Mouse (Mus musculus) forebrain, embryonic 11.5 days (tissue): ENCODE results near the gene Map1b. TPM values are rescaled to one million over a fixed set of nuclear protein-coding genes. Genes with fewer than 3 reads are reported as not detected.
A peak's percentile ranks its signal among the peaks of the same experiment; 100 is the strongest.

Experiments used
- ATAC-seq: fragments of 200-750 bp; cut with Nextera tagmentation; replicated peaks from 2 replicates; pipeline ENCODE4 v1.8.0; 2017; ENCODE audit warnings: moderate TSS enrichment; ENCODE audit not compliant: low FRiP score
- DNase-seq: peaks from one replicate; pipeline ENCODE4 v3.0.0-alpha.2; 2017; ENCODE audit warnings: low spot score
- H3K27ac ChIP-seq: fragments of 300-500 bp; sonication (generic); 2 replicates; pipeline ENCODE4 v1.5.1; 2014; ENCODE audit warnings: low read depth, low read length
- H3K27me3 ChIP-seq: fragments of 300-500 bp; sonication (generic); 2 replicates; pipeline ENCODE4 v1.6.1; 2014; ENCODE audit warnings: mild to moderate bottlenecking, low read length, mixed read lengths; ENCODE audit not compliant: control insufficient read depth, insufficient read depth
- H3K36me3 ChIP-seq: fragments of 300-500 bp; sonication (generic); 2 replicates; pipeline ENCODE4 v1.6.1; 2014; ENCODE audit warnings: mild to moderate bottlenecking, low read length, moderate library complexity, mixed read lengths; ENCODE audit not compliant: control insufficient read depth, insufficient read depth
- H3K4me1 ChIP-seq: fragments of 300-500 bp; sonication (generic); replicated peaks from 2 replicates; pipeline ENCODE4 v1.6.1; 2014; ENCODE audit warnings: low read length, mixed read lengths; ENCODE audit not compliant: control insufficient read depth, insufficient read depth
- H3K4me2 ChIP-seq: fragments of 300-500 bp; sonication (generic); 2 replicates; pipeline ENCODE4 v1.6.1; 2014; ENCODE audit warnings: low read depth, mild to moderate bottlenecking, low read length, moderate library complexity, mixed read lengths; ENCODE audit not compliant: severe bottlenecking
- H3K4me3 ChIP-seq: fragments of 300-500 bp; sonication (generic); 2 replicates; pipeline ENCODE4 v1.5.1; 2014; ENCODE audit warnings: low read depth, low read length
- H3K9ac ChIP-seq: fragments of 300-500 bp; sonication (generic); 2 replicates; pipeline ENCODE4 v1.6.1; 2014; ENCODE audit warnings: low read length
- H3K9me3 ChIP-seq: fragments of 300-500 bp; sonication (generic); 2 replicates; pipeline ENCODE4 v1.6.1; 2016; ENCODE audit warnings: low read length, mixed read lengths; ENCODE audit not compliant: control insufficient read depth
- WGBS: fragments of 180-500 bp; shearing (Covaris S2); extraction: QIAGEN DNeasy Blood & Tissue Kit; methylation state at CpG from one replicate; pipeline ENCODE4 v1.1.7; 2014; 5-methylcytosine and 5-hydroxymethylcytosine counted together
- polyA plus RNA-seq: library from polyadenylated mRNA; unstranded; fragments of >200 nt; fragmentation: Nextera tagmentation; extraction: Ambion mirVana; gene quantifications from 2 replicates; pipeline ENCODE4 v1.2.1, GENCODE M21; 2014

The Map1b gene
- polyA plus RNA-seq, 1 experiment from 2014 or later: 854 TPM

DNA sequence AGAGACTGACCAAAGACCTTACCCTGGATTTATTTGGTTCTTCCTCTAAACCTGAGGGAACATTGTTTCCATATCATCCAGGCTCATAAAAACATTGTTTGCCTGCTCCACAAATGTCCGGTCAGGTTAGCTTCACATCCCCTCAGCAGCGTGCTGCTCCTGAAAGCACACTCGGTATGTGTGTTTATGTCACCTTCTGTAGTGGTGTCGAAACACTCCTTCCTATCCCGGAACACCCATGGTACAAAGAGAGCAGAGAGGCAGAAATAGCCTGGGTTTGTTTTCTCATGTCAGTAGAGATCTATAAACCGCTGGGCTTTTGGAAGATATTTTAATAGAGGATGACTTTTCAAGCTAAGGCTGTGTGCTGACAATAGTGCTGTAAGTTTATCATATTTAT, 139.3 kb downstream of the Map1b start:
- Histone ChIP-seq H3K9ac (no peak overlapping the region), H3K4me1 (no peaks in the 10 kb centered on the region; the same call in 1 of the 2 replicates), H3K4me2 (no peak overlapping the region), H3K36me3 (no peaks in the 10 kb centered on the region), H3K4me3 (no peak overlapping the region), H3K27ac (no peak overlapping the region), H3K27me3 (no peaks in the 10 kb centered on the region), H3K9me3 (no peaks in the 10 kb centered on the region)
- ATAC-seq: no peak
- no peak for DNase-seq
- 91% methylated on average over 6 of the region's 6 CpGs for WGBS

DNA sequence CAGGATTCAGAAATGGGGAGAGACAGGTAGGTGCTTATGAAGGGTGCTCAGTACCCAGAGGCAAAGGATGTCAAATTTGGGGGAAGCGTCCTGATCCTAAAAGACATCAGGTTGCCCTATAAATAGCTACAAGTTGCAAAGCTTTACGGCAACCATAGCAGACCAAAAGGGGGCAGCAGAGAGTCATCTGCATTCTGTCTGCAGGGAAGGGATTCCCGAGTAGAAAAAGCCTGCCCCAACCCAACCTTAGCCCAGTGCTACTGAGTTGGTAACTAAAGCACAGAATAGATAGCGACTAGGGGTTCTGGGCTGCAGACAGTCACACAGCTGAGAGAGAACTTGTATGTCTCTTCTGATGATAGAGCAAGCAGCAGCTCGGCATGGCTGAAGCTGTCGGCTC, 140.8 kb downstream of the Map1b start:
- Histone ChIP-seq H3K4me1 (no peaks in the 10 kb centered on the region; the same call in 1 of the 2 replicates), H3K27me3 (no peaks in the 10 kb centered on the region), H3K4me2 (no peak overlapping the region), H3K9me3 (no peaks in the 10 kb centered on the region), H3K9ac (no peak overlapping the region), H3K36me3 (no peaks in the 10 kb centered on the region), H3K4me3 (no peak overlapping the region), H3K27ac (no peak overlapping the region)
- ATAC-seq: peak; percentile 51; the same call in 1 of the 2 replicates
- peak; percentile 88 for DNase-seq
- 42% methylated on average over 6 of the region's 6 CpGs for WGBS

DNA sequence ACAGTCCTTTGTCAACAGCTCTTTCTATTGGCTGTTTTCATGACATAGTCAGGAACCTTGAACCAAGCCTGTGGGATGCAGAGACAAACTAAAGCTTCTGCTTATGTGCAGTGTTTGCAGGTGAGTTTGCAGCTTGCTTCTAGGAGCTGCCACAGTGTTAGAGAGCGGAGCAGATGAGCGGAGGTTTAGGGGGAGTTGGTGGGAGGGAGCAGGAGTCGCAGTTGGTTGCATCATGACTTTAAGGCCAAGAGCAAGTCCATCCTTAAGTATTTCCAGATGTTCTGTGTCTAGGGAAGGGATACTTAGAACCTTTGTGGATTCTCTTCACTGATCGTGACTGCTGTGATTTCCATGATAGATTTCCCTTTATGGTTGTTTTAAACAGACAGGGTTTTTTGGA, 142.1 kb downstream of the Map1b start:
- ATAC-seq (no peak), DNase-seq (no peak)
- Histone ChIP-seq H3K4me1 (no peaks in the 10 kb centered on the region; the same call in 1 of the 2 replicates), H3K9me3 (no peaks in the 10 kb centered on the region), H3K4me3 (no peak overlapping the region), H3K4me2 (no peak overlapping the region), H3K36me3 (no peaks in the 10 kb centered on the region), H3K27ac (no peak overlapping the region), H3K27me3 (no peaks in the 10 kb centered on the region), H3K9ac (no peak overlapping the region)
- 79% methylated on average over 4 of the region's 4 CpGs for WGBS

DNA sequence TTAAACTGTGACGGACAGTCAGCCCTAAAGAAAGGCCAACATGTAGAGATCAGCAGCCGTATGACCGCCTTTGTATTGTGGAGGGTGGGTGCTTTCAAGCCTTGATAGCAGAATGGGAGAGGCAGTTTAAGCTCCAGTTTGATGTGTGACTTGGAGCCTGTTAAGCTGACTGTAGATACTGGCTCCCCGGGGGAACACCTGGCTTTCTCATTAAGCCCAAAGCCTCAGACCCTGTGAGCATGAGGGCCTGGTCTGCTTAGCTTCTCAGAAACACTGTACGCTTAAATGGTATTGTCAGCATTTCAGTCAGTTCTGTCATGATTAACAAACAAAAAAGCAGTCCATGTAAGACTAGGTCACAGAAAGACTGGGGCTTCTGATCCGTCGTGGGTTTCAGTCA, 142.7 kb downstream of the Map1b start:
- H3K9me3 ChIP-seq: no peaks in the 10 kb centered on the region
- H3K4me3 ChIP-seq: no peak overlapping the region
- no peak for DNase-seq
- H3K4me2 ChIP-seq: no peak overlapping the region
- no peaks in the 10 kb centered on the region for H3K36me3 ChIP-seq
- no peaks in the 10 kb centered on the region; the same call in 1 of the 2 replicates for H3K4me1 ChIP-seq
- ATAC-seq: no peak
- 83% methylated on average over 7 of the region's 7 CpGs for WGBS
- no peak overlapping the region for H3K27ac ChIP-seq
- no peak overlapping the region for H3K9ac ChIP-seq
- no peaks in the 10 kb centered on the region for H3K27me3 ChIP-seq

Other genes starting within 250 kb of the Map1b start
- 49.0 and 54.2 TPM in 2 replicates for gene Ptcd2, start 171.8 kb downstream of the Map1b start, polyA plus RNA-seq
- gene Mrps27, start 171.8 kb downstream of the Map1b start, polyA plus RNA-seq: 63.4 and 64.2 TPM in 2 replicates